Mouse (Mus musculus): Measurements from ENCODE around the gene Snrnp35.

Gene Snrnp35

DNA sequence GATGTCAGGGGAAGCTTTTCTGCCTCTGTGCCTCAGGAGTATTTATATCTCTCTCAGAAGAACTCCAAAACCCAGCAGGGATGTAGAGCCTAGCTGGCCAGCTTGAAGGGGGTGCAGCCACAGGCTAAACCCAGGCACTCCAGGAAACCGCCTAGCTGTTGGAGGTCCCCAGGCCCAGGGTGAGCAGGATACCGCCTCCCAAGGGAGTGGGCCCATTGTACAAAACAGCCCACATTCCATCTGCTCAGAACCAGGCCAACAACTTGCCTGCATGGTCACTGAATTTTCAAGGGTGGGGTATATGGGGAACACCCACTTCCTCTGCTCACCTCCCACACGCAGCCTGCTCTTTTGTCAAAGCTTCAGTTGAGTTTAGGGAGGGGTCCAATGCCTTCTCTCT lies 17.6 kb downstream of the Snrnp35 start:
- no peak for DNase-seq (ENCODE audit: low spot score)

DNA sequence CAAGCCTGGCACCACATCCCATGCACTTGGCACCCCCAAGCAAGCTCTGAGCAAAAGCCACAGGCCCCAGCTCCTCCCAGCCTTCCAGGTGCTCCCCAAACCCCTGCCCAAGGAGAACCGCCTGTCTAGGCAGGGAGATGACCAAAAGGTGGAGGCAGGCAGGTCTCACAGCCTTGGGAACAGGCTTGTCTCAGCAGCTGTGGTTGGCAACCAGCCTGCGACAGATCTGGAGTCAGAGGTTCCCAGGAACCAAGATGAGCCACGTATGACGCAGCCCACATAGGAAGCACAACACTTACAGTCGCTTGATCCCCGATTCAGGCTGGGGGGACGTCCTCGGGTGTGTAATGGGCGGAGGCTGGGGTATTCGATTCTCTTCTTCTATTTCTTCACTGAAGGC lies 18.6 kb downstream of the Snrnp35 start:
- DNase-seq (ENCODE audit: low spot score): no peak

DNA sequence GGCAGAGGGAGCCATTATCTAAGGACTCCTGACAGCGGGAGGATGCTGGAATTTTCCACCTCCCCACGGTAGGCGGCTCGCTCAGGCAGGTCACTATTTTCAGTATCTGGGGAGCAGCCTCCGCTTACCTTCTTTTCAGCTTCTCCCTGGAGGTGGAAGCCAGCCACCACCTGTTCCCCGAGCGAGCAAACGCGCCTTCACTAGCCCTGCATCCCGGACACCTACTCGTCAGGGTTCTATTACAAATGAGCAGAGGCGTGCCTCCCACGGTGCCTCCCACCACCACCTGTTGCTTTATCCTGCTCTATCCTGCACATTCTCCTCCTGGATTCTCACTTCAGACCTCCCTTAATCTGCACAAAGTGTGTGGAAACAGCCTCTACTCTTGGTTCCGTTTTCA lies 20.8 kb downstream of the Snrnp35 start:
- no peak for DNase-seq (ENCODE audit: low spot score)

DNA sequence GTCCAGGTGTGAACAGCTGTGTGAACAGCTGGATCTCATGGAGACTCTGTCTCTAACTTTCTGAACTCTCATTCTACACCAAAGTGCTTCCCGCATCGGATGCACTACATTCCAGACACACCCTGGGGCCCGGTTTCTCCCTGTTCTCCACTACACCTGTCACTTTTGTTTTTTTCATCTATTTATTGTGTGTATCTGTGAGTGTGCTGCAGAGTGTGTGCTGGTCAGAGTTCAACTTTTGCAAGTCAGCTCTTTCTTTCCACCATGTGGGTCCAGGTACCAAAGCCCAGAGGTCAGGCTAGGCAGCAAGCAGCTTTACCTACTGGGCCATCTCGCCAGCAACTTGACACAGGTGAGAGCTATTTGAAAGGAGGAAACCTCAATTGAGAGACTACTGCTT lies 22.3 kb downstream of the Snrnp35 start:
- DNase-seq (ENCODE audit: low spot score): no peak

DNA sequence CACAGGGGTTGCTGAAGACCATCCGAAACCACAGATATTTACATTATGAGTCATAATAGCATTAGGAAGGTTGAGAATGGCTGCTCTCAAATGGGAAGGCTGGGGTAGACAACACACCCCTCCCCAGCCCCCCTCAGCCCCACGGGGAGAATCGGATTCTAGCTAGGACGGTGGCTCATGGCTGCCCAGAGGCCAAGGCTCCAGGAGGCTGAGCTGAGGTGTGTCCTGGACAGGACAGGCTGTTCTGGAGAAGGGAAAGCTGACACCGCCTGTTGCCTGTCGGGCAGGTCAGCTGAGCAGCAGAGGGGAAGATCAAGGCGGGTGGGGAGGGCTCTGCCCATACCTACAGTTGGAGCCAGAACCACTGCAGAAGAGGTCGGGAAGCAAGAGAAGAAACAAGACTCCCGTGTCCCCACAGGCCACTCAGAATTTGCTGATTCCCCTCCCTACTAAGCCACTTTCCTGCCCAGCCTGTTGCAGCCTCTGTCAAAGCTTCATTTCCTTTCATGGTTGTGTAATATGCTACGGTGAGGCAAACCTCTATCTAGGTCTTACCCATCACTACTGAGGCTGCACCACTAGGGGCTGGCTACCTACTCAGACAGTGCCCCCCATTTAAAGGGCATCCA lies 23.9 kb downstream of the Snrnp35 start:
- DNase-seq (ENCODE audit: low spot score): no peak

DNA sequence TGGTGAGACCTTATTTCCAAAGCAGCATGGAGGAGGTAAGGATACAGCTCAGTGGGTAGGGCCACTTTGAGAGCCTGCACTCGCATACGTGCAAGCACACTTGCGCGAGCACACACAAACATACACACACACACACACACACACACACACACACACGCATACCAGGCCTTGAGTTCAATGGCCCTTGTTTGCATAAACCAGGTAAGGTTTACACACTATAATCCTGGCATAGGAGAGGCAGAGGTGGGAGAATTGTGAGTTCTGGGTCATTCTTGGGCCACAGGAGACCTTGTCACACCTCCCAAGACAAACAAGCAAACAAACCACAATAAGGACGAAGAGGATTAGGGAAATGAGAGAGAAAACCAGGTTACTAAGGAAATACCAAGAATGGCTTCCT lies 26.3 kb downstream of the Snrnp35 start:
- DNase-seq (ENCODE audit: low spot score): no peak

DNA sequence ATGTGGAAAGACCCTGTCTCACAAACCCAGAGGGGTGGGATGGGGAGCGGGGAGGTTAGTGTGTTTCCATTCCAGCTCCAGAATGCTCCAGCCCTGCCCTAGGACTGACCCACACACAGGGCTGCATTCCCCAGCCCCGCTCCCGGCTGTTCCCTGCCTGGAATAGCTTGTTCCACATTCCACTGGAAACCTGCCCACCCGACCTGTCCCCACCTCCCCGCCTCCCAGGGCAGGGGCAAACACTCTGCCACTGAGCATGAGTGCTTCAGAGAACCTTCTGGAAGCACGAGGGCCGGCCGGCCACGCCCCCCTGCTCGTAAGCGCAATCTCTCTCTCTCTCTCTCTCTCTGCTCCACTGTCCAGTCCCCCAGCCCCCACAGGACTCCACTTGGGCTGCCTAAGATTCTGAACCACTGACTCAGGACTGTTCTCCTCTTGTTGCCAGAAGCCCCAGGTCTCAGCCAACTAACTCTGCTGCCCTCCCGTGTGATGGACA lies 26.9 kb downstream of the Snrnp35 start:
- no peak for DNase-seq (ENCODE audit: low spot score)

DNA sequence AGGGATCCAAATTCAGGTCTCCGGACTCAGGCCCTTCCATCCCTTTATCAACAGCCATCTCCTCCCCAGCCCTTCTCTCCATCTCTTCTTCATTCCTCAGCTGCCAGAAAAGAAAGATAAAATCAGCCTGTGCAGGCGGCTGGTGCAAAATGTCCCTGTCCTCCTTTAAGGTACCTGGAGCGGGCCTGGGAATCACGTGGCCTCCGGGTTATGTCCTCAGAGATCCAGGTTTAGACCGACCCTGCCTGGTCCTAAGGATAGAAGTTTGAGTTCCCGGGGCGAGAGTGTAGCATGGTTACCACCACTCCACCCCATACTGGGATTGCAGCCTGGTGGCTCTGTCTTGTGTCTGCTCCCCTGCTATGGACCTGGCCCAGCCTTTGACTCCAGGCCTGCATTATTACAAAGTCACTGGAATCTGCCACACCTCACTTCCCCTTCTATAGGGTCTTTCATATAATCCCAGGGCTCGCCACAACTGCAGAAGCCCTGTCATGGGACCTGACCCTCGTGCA lies 27.7 kb downstream of the Snrnp35 start:
- no peak for DNase-seq (ENCODE audit: low spot score)

DNA sequence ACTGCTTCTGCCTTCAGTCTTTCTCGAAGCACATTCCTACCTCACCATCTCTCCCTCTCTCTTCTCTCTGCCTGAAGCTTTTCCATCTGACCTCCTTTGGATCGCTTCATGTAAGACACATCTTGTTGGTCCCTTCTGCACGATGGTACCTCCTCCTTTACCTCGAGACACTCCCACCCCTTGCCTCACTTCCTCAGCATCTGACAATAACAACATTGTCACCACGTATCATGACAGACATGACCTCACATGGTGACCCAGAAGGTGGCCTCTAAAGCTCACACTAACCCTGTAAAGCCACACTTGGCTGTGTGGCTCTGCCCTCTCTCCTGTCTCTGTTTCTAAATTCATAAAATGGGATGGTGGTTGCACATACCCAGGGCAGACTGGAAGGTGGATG lies 32.9 kb downstream of the Snrnp35 start:
- no peak for DNase-seq (ENCODE audit: low spot score)

DNA sequence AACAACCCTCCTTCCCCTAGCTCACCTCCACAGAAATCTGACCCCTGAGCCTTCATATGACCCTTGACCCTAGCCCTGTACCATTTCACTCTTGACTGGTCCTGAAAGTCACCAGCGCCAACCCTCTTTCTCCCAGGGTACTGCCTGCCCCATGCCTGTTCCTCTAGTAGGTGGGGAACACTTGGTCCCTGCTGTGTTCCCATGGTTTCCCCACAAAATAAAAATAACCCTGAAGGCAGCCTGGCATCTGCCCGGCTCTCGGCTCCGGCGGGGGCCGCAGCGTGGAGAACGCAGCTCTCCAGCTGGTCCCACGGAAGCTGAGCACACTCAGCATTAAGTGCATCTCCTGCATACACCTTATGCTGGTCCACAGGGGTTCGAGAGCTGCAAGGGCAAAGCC lies 35.7 kb downstream of the Snrnp35 start:
- no peak for DNase-seq (ENCODE audit: low spot score)

DNA sequence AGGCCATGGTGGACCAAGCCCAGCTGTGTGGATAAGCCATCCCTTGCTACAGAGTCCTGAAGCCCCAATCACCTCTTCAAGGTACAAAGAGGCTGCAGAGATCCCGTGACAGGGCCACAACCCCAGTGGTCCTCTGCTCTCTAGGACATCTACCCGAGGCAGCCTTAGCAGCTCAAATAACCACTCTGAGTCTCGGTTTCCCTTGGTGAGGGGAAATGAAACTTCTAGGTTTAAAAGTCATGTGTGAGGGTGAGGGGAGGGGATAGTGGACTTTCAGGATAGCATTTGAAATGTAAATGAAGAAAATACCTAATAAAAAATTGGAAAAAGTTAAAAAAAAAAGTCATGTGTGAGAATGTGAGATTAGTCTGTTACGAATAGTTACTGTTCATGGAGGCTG lies 38.7 kb downstream of the Snrnp35 start:
- no peak for DNase-seq (ENCODE audit: low spot score)

DNA sequence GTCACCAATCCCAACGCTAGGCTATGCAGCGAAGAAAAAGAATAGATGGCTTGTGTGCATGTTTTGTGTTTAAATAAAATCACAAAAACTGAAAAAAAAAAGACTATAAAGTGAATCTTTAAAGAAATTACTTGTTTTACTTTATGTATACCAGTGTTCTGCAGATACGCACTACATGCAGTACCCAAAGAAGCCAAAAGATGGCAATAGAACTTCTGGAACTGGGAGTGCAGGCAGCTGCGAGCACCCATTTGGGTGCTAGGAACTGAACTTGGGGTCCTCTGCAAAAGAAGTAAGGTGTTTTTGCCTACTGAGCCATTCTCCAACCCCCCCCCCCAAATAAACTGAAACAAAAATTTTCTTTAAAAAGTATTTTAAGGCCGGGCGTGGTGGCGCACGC lies 40.1 kb downstream of the Snrnp35 start:
- DNase-seq (ENCODE audit: low spot score): no peak

DNA sequence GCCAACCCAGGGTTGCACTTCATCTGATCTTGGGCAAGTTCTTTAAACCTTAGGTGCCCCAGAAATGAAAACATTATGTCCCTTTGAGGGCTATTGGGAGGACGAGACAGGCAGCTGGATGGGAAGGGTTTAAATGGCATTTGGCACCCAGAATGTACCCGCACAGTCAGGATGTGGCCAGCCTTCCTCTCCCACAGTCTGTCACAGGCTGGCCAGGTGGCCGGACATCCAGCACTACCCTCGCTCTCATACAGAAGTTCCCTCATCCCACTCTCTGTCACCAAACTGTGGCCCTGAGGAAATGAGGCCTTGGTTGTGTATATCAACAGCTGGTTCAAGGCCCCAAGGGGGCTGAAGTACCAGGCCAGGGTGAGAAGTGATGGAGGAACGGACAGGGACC lies 42.0 kb downstream of the Snrnp35 start:
- no peak for DNase-seq (ENCODE audit: low spot score)

DNA sequence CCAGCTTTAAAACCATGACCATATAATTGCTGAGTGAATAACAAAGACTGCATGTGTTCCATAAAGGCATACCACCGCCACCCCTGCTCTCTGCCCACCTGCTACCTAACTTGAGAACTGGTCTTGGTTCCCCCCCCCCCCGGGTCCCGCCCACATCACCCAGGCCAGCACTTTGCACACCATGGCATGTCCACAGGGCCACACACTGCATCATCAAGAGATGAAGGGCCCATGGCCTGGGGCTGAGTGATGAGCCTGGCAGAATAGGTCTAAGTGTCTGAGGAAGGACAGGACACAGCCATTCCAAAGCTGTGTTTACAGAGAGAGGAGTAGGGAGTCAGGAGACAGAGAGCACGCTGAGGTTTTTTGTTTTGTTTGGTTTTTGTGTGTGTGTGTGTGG lies 45.4 kb downstream of the Snrnp35 start:
- no peak for DNase-seq (ENCODE audit: low spot score)

DNA sequence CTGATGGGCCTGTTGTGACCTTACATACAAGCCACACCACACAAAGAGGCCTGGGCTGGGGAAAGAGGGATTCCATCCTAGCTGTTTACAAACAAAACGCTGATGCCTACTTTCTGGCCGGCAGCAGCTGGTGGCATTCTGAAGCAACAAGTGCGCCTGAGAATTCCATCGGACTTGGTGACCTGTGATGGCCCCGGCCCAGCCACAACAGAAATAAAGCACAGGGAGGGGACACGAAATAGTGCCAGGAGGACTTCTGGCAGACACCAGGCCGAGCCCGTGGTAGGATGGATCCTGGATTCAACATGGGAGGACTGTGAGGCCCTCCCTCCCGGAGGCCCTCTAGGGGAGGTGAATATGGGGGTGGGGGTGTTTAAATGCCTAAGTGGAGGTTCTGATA lies 45.9 kb downstream of the Snrnp35 start:
- no peak for DNase-seq (ENCODE audit: low spot score)

DNA sequence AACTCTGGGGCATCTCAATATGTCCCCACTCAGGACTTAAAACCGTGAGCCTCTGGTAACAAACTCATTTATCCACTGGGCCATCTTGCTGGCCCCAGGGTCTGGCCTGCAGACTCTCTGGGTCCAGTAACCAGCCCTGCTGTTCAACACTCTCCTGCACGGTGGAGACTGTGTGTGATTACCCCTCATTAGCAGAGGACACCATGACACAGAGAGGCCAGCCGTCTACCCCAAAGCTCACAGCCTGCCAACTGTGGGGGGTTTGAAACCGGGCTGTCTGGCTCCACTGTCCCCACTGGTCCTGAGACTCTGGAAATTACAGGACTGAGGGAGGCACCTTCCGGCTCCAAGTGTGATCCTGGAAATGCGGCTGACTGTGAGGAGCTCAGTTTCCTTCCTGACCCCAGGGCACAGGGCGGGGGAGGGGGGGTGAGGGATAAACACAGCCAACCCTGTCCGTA lies 46.3 kb downstream of the Snrnp35 start:
- DNase-seq (ENCODE audit: low spot score): no peak

DNA sequence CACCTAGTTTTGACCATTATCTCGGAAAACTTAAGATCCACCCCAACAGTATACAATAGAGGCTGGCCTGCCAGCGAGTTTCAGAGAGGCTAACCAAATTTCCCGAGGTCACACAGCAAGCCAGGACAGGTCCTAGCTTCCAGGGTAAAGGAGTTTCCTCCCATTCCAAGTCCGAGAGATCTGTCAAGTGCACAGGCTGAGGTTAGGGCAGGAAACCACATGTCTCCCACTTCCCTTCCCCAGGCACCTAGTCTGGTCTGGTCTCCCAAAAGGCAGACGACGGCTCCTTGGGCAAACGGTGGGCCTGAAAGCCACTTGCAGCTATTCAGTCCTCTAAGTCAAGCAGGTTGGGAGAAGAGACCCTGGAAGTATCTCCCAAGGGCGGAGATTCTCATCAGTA lies 46.8 kb downstream of the Snrnp35 start:
- no peak for DNase-seq (ENCODE audit: low spot score)

DNA sequence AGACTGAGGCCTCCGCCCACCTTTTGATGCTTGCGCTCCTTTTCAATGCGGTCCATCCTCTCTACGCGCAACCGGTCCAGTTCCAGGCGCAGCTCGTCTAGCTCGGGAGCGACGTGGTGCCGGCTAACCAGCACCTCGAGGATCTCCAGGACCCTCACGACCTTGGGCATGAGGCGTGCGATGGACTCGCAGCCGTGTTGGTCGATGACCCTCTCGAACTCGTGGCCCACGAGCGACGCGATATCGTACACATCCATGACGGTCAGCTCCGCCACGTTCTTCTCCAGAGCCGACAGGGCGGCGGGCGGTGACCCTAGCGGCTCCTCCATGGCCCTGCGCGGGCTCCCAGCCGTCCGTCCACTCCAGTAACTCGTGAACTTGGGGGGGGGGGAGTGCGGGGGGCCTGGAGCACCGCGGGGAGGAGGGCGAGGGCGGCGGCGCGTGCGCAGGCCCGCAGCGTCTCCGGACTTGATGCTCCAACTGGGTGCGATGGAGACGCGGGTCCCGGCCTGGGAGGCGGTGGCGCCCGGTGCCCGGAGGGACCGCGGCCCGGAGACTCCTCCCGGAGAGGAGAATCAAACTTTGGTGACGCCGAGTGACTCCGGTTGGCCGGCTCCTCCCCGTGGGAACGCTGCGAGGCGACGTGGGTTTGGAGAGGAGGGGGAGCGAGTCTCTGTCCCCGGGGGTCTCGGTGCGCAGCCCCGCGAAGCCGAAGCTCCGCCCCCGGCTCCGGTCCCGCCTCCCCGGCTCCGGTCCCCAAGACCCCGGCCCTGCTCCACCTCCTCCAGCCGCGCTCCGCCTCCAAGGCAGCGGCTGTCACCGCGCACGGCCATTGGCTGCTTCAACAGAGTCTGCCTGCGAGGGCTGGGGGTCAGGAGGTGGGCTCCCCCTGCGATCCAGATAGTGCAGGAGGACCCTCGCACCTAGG lies 48.0 kb downstream of the Snrnp35 start, which contains the start of gene Rilpl1:
Gene Rilpl1, minus strand, starts transcription at position 737 of the 928 bp plus-strand sequence.
- peak; percentile 68 for DNase-seq (ENCODE audit: low spot score)

DNA sequence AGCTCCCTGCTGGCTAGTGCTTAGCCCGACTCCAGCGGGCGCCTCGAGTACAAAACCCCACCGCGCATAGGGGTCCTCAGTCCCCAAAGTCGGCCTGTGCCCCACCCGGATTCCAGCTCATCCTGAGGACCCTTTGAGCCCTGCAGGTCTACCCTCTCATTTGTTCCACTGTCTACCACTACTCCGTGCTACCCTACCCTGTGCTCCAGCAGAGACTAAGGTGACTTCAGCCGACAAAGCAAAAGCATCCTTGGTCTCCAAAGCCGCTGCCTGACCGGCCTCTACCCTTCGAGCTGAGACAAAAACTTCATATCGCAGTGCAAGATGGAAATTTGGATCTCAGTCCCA lies 48.6 kb downstream of the Snrnp35 start:
- no peak for DNase-seq (ENCODE audit: low spot score)

DNA sequence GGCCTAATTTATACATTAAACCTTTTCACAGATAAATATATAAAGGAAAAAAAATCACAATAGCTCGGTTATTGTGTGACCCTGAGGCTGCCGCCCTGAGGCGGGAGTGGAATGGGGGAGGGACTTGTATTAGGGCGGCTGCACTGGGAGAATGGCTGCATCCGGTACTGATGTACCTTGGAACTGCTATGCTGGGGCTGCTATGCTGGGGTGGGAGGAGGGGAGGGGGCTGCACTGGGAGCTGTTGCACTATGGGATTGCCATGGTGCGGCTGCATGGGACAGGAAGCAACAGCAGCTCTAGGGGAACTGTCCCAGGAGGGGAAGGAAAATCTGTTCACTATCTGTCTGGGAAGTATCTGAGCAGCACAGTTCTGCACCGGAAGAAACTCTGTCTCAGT lies 49.5 kb downstream of the Snrnp35 start:
- no peak for DNase-seq (ENCODE audit: low spot score)

DNA sequence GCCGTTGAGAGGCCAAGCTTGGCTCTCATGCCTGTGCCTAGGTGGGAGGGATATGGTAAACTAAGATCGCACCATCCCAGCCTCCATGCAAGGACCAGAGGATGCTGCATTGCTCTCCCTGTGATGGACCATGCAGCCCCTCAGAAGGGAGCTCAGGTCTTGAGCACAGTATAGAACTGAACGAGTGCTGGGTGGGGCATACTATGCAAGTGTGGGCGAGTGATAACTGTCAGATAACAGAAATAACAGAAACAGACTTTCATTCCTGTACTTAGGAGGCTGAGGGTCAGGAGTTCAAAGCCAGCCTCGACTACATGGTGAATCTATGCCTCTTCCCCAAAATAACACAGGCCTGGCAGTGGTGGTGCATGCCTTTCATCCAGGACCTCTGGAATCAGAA lies 52.1 kb downstream of the Snrnp35 start:
- DNase-seq (ENCODE audit: low spot score): no peak

DNA sequence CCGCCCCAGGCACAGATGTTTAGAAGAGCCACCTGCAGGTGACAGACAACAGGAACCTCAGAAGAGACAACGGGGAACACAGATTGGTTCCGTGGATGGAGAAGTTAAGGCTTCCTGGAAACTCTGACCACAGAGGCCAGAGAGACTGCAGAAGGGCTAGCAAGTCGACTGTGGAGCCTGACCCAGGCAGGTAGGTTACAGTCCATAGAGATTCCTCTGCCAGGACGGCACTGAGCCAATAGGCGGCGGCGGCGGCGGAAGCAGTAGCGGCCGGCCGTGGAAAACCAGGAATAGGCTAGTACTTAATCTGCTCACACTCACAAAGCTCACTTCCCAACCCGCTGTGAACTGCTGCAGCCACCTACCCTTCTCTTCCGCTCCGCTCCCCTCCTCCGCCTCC lies 53.8 kb downstream of the Snrnp35 start:
- no peak for DNase-seq (ENCODE audit: low spot score)

All from ovary, postnatal 14 days (tissue).